Mouse (Mus musculus): ENCODE results near the gene Gpr37l1.

DNA sequence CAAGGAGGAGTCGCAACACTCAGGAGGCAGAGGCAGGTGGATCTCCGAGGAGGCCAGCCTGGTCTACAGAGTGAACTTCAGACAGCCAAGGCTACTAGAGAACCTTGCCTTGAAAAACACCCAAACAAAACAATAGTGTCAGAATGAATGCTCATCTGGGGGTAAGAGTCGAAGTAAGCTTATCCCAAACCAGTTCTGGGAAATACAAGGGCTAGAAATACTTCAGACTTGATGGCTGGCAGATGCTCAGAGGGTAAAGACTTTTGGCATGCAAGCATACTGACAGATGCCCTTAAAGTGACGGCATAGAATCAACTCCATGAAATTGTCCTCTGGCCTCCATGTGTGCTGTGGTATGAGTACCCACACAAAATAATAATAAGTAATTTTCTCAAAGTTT, 21.7 kb upstream of the Gpr37l1 start:
- TF ChIP-seq CTCF (IDR thresholded peaks at IDR 0.05; ENCODE audit: insufficient read depth, low read depth, low read length) (no peak), POLR2A (IDR thresholded peaks at IDR 0.05; ENCODE audit: insufficient read depth, low read depth, low read length) (no peak)
